Mouse (Mus musculus) duodenum, adult 2 months (tissue): ENCODE results near the gene Xcr1. TPM values are rescaled to one million over a fixed set of nuclear protein-coding genes. Genes with fewer than 3 reads are reported as not detected.

Experiments
- polyA plus RNA-seq: library from polyadenylated mRNA; depleted of rRNA; stranded (reverse); fragments of >200 nt; gene quantifications from 2 replicates; pipeline ENCODE4 v1.2.3, GENCODE M21; 2012; ENCODE audit warnings: low replicate concordance; rRNA removed

Xcr1 gene
- polyA plus RNA-seq = 0.15 and 0.29 TPM in 2 replicates

DNA sequence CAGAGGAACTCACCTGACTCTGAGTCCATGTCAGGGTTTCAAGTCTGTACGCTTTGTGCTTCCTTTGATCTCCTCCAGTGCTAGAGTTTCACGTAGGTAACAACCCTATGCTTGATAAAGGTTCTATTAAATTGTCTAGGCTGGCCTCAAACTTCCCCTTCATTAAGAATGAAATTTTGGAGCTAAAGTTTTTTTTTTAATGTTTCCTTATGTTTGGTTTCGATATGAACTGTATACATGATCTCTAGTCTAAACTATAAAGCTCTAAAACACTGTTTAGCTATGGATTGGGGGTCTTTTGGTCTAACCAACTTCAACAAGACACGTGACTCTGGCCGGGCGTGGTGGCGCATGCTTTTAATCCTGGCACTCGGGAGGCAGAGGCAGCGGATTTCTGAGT lies at the start of gene Xcr1:
TSS of gene Xcr1 (minus strand) at position 101 of the 400 bp plus-strand sequence.

DNA sequence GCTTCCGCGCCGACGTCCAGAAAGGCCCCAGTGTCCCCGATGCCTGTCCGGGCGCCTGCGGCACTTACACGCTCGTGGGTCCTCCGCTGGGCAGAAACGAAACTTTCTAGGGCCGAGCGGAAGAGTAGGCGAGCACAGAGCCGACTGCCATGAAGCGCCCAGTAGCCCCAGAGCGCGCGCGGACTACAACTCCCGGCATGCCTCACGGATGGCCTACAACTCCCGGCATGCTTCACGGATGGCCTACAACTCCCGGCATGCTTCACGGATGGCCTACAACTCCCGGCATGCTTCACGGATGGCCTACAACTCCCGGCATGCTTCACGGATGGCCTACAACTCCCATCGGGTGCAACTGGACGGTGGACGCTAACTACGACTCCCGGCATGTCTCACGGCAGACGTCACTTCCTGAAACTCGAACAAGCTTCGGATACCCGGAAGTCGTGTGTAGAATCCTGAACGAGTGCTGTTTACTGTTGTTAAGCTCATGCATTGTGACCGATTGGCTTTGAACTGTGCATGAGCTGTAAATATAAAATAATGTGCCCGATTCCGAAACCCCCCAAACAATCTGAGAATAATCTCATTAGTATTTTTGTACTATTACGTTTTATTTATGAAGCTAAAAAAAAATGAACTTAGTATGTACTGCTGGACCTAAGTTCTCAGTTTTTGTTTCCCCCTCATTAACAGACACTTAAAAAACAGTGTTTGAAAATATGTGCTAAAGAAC lies 9.9 kb downstream of the Xcr1 start, which contains the start of gene Fyco1:
TSS of gene Fyco1 (minus strand) at position 187 of the 736 bp plus-strand sequence.

DNA sequence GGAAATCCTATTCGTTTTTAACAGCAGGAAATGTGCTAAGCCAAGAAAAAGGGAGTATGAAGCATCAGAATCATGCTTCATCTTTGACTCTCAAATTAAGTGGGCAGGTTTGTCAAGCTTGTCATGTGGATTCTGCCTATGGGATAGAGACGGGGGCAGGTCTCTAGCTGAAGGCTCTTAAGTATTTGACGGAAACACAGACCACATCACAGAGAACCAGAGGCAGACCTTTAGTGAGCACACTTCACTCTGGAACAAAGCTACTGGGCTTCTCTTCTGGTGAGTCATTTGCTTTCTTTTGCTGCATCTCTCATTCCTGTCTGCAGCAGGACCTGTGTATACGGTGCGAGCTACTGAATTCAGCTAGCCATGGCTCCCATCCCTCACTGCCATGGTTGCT lies 55.6 kb downstream of the Xcr1 start, which contains the start of gene Cxcr6:
TSS of gene Cxcr6 (plus strand) at position 209 of the 400 bp plus-strand sequence.

Other genes starting within 250 kb of the Xcr1 start
- gene Slc6a20b, start 229.5 kb downstream of the Xcr1 start, polyA plus RNA-seq = 1.00 and 1.3 TPM in 2 replicates
- gene Ccr9, start 183.6 kb downstream of the Xcr1 start, polyA plus RNA-seq = 1.6 and 2.9 TPM in 2 replicates
- 191 and 196 TPM in 2 replicates for gene Slc6a20a, start 183.1 kb downstream of the Xcr1 start, polyA plus RNA-seq
- 0.05 and 0.42 TPM in 2 replicates for gene Lztfl1, start 144.3 kb downstream of the Xcr1 start, polyA plus RNA-seq
- 0.21 and 0.82 TPM in 2 replicates for gene Cxcr6, start 55.6 kb downstream of the Xcr1 start, polyA plus RNA-seq
- gene Fyco1, start 10.1 kb downstream of the Xcr1 start, polyA plus RNA-seq = 2.1 and 3.5 TPM in 2 replicates
- 0.81 and 1.5 TPM in 2 replicates for gene Ccr1, start 106.7 kb upstream of the Xcr1 start, polyA plus RNA-seq
- gene Ccr1l1, start 116.4 kb upstream of the Xcr1 start, polyA plus RNA-seq = 0.11 and 0.18 TPM in 2 replicates
- gene Ccr3, start 159.9 kb upstream of the Xcr1 start, polyA plus RNA-seq = 0.15 and 0.19 TPM in 2 replicates
- 0.07 and 0.09 TPM in 2 replicates for gene Ccr2, start 239.9 kb upstream of the Xcr1 start, polyA plus RNA-seq